Mouse (Mus musculus) erythroblast, embryonic 14.5 days (primary cell): ENCODE results near the gene Mrpl23.

Source experiments
- GATA1 ChIP-seq: IDR thresholded peaks from 2 replicates; pipeline ENCODE4 v1.6.1; 2012; ENCODE audit warnings: low read length, inconsistent platforms, mixed read lengths
- TAL1 ChIP-seq: IDR thresholded peaks from 3 replicates; pipeline ENCODE4 v1.6.1; 2012; ENCODE audit warnings: low read length, inconsistent platforms, mixed read lengths

- TF ChIP-seq GATA1, result no peak
- no peak for TF ChIP-seq TAL1
Measured at GRCm38 (mm10) chr7:142535116-142535515, 2.6 kb downstream of the Mrpl23 start.
